Mouse (Mus musculus) granulocyte monocyte progenitor cell, adult 5-6 weeks (primary cell): ENCODE measurements around the gene Slc6a5. TPM values are rescaled to one million over a fixed set of nuclear protein-coding genes. Genes with fewer than 3 reads are reported as not detected.

Experiments used
- ATAC-seq: replicated peaks from 2 replicates; pipeline ENCODE4 v1.8.0; 2016; ENCODE audit warnings: mild to moderate bottlenecking, moderate TSS enrichment, inconsistent platforms; ENCODE audit not compliant: poor library complexity, severe bottlenecking
- total RNA-seq, 2 experiments: library from RNA; stranded (forward) in 1 of 2; stranded (reverse) in 1 of 2; fragments of 200-712, 200-1000 nt in 1 of 2; fragments of >200 nt in 1 of 2; fragmentation: Nextera tagmentation in 1 of 2; gene quantifications; 2 replicates each; pipeline ENCODE4 v1.2.3; 2014 to 2017

The Slc6a5 gene
- total RNA-seq (2014; fragmentation: Nextera tagmentation) = 0.09 TPM in 1 of 2 replicates, not detected in the other
- total RNA-seq (2017) = not detected in 2 replicates

GRCm38 (mm10) chr7:49909850-49910249, at the start of gene Slc6a5:
TSS of gene Slc6a5 (plus strand) at chr7:49910146.
- no peak for ATAC-seq

- ATAC-seq = no peak
Measured at GRCm38 (mm10) chr7:49861196-49861595, 48.8 kb upstream of the Slc6a5 start.

GRCm38 (mm10) chr7:49863753-49864152, 46.2 kb upstream of the Slc6a5 start:
- ATAC-seq = peak; percentile 25; the same call in 1 of the 2 replicates

- ATAC-seq = no peak
Measured at GRCm38 (mm10) chr7:49869656-49870055, 40.3 kb upstream of the Slc6a5 start.

- no peak for ATAC-seq
Measured at GRCm38 (mm10) chr7:49870276-49870675, 39.7 kb upstream of the Slc6a5 start.

- no peak for ATAC-seq
Measured at GRCm38 (mm10) chr7:49877307-49877706, 32.6 kb upstream of the Slc6a5 start.

- no peak for ATAC-seq
Measured at GRCm38 (mm10) chr7:49879051-49879450, 30.9 kb upstream of the Slc6a5 start.

GRCm38 (mm10) chr7:49879998-49880707, 29.8 kb upstream of the Slc6a5 start:
- no peak for ATAC-seq

- ATAC-seq = no peak; the same call in 1 of the 2 replicates
Measured at GRCm38 (mm10) chr7:49882288-49882687, 27.7 kb upstream of the Slc6a5 start.

- ATAC-seq = no peak
Measured at GRCm38 (mm10) chr7:49882694-49883389, 27.1 kb upstream of the Slc6a5 start.

- ATAC-seq = no peak
Measured at GRCm38 (mm10) chr7:49887776-49888390, 22.1 kb upstream of the Slc6a5 start.

- ATAC-seq = no peak
Measured at GRCm38 (mm10) chr7:49894786-49895185, 15.2 kb upstream of the Slc6a5 start.

GRCm38 (mm10) chr7:49895296-49895695, 14.7 kb upstream of the Slc6a5 start:
- ATAC-seq = no peak

- ATAC-seq = no peak
Measured at GRCm38 (mm10) chr7:49902003-49902552, 7.9 kb upstream of the Slc6a5 start.

- ATAC-seq = no peak
Measured at GRCm38 (mm10) chr7:49907191-49908171, 2.5 kb upstream of the Slc6a5 start.

GRCm38 (mm10) chr7:49908181-49908855, 1.6 kb upstream of the Slc6a5 start:
- ATAC-seq = no peak

- ATAC-seq = 0 out of 2 replicates have a peak, but pooled peaks have one; percentile 22
Measured at GRCm38 (mm10) chr7:49908990-49909411, 945 bp upstream of the Slc6a5 start.

GRCm38 (mm10) chr7:49910361-49910760, 415 bp downstream of the Slc6a5 start:
- 0 out of 2 replicates have a peak, but pooled peaks have one; percentile 43 for ATAC-seq
